Mouse (Mus musculus) neural tube, embryonic 12.5 days (tissue): Measurements from ENCODE around the gene Rasgrf1. TPM values are rescaled to one million over a fixed set of nuclear protein-coding genes. Genes with fewer than 3 reads are reported as not detected.
"Not testable (repeated sequence)": the region's sequence is repeated elsewhere in the genome, so short reads cannot be mapped to it uniquely, and the experiment has no call there.

Experiments
- ATAC-seq: fragments of 200-750 bp; cut with Nextera tagmentation; 2 replicates; pipeline ENCODE4 v1.8.0; 2017; ENCODE audit warnings: low read depth, mild to moderate bottlenecking, moderate TSS enrichment, moderate library complexity; ENCODE audit not compliant: low FRiP score
- H3K27ac ChIP-seq: fragments of 300-500 bp; sonication (generic); 2 replicates; pipeline ENCODE4 v1.5.1; 2016
- H3K27me3 ChIP-seq: fragments of 300-500 bp; sonication (generic); replicated peaks from 2 replicates; pipeline ENCODE4 v1.6.1; 2016; ENCODE audit warnings: mild to moderate bottlenecking
- H3K36me3 ChIP-seq: fragments of 300-500 bp; sonication (generic); 2 replicates; pipeline ENCODE4 v1.6.1; 2016; ENCODE audit warnings: mild to moderate bottlenecking
- H3K4me1 ChIP-seq: fragments of 300-500 bp; sonication (generic); 2 replicates; pipeline ENCODE4 v1.6.1; 2016
- H3K4me2 ChIP-seq: fragments of 300-500 bp; sonication (generic); replicated peaks from 2 replicates; pipeline ENCODE4 v1.6.1; 2016; ENCODE audit warnings: mild to moderate bottlenecking
- H3K4me3 ChIP-seq: fragments of 300-500 bp; sonication (generic); 2 replicates; pipeline ENCODE4 v1.5.1; 2016
- H3K9ac ChIP-seq: fragments of 300-500 bp; sonication (generic); 2 replicates; pipeline ENCODE4 v1.6.1; 2016; ENCODE audit warnings: mild to moderate bottlenecking
- H3K9me3 ChIP-seq: fragments of 300-500 bp; sonication (generic); 2 replicates; pipeline ENCODE4 v1.6.1; 2016; ENCODE audit warnings: mild to moderate bottlenecking
- WGBS: fragments of 180-500 bp; shearing (Covaris S2); methylation state at CpG from one replicate; pipeline ENCODE4 v1.1.7; 2016; 5-methylcytosine and 5-hydroxymethylcytosine counted together
- polyA plus RNA-seq: library from polyadenylated mRNA; unstranded; fragments of >200 nt; fragmentation: Nextera tagmentation; extraction: Ambion mirVana; gene quantifications from 2 replicates; pipeline ENCODE4 v1.2.1, GENCODE M21; 2016

Rasgrf1 gene
- polyA plus RNA-seq, 1 experiment from 2014 or later = 0.28 TPM

- Histone ChIP-seq H3K4me1 (no peaks in the 10 kb centered on the region), H3K27ac (no peak overlapping the region), H3K36me3 (no peaks in the 10 kb centered on the region), H3K4me3 (no peak overlapping the region), H3K9ac (no peak overlapping the region), H3K9me3 (no peaks in the 10 kb centered on the region), H3K27me3 (no peaks in the 10 kb centered on the region), H3K4me2 (no peak overlapping the region)
- 89% methylated on average over 4 of the region's 4 CpGs for WGBS
- ATAC-seq = no peak
These were observed 124.2 kb downstream of the Rasgrf1 start for GRCm38 (mm10) chr9:90033922-90034321.

DNA sequence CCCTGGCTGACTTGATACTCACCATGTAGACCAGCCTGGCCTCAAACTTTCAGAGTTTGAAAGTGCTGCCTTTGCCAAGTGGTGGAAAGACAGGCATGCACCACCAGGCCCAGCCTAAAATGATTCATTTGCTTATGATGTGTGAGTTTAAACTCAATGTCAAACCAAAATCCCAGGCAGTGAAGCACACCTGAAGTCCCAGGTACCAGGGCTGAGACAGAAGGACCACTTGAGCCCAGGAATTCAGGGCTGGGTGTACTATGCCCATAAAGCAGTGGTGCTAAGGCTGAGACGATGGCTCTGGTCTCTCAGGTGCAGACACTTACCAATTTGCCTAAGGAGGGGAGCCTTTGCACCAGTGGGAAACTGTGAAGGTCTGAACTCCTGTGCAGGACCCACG lies 125.5 kb downstream of the Rasgrf1 start:
- Histone ChIP-seq H3K27me3 (no peaks in the 10 kb centered on the region), H3K9me3 (no peaks in the 10 kb centered on the region), H3K4me2 (no peak overlapping the region), H3K4me3 (no peak overlapping the region), H3K9ac (no peak overlapping the region), H3K36me3 (no peaks in the 10 kb centered on the region), H3K27ac (no peak overlapping the region), H3K4me1 (no peaks in the 10 kb centered on the region)
- WGBS = 84% methylated on average over 2 of the region's 2 CpGs
- ATAC-seq = no peak

DNA sequence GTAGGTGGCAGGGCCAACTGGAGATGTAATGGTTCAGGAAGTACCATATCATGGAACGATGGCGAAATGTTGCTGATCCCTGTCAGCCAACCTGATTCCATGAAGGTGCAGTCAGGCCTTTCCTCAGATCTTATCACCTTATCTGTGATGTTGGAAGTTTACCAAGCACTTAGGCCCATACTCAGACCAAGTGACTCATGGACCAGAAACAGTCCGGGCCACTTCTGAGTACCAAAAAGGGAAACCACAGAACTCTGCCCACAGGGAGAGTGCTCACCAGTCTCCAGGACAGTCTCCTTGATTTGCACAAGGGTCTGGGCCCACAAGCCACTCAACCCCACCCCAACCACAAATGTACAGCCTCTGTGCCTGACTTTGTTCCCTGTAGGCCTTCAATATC lies 126.1 kb downstream of the Rasgrf1 start:
- no peaks in the 10 kb centered on the region for H3K9me3 ChIP-seq
- no peaks in the 10 kb centered on the region for H3K27me3 ChIP-seq
- no peaks in the 10 kb centered on the region for H3K36me3 ChIP-seq
- no peak overlapping the region for H3K4me2 ChIP-seq
- ATAC-seq = no peak
- no peak overlapping the region for H3K4me3 ChIP-seq
- 91% methylated on average over 3 of the region's 3 CpGs for WGBS
- no peaks in the 10 kb centered on the region for H3K4me1 ChIP-seq
- H3K9ac ChIP-seq = no peak overlapping the region
- H3K27ac ChIP-seq = no peak overlapping the region

GRCm38 (mm10) chr9:90036313-90036712 lies 126.6 kb downstream of the Rasgrf1 start:
- no peak for ATAC-seq
- no peaks in the 10 kb centered on the region for H3K36me3 ChIP-seq
- H3K4me3 ChIP-seq = no peak overlapping the region
- no peaks in the 10 kb centered on the region for H3K4me1 ChIP-seq
- H3K9me3 ChIP-seq = no peaks in the 10 kb centered on the region
- H3K27ac ChIP-seq = no peak overlapping the region
- H3K4me2 ChIP-seq = no peak overlapping the region
- 79% methylated on average over 4 of the region's 4 CpGs for WGBS
- H3K27me3 ChIP-seq = no peaks in the 10 kb centered on the region
- no peak overlapping the region for H3K9ac ChIP-seq

- no peak overlapping the region for H3K4me3 ChIP-seq
- H3K36me3 ChIP-seq = no peaks in the 10 kb centered on the region
- no peaks in the 10 kb centered on the region for H3K4me1 ChIP-seq
- no peaks in the 10 kb centered on the region for H3K9me3 ChIP-seq
- no peak overlapping the region for H3K27ac ChIP-seq
- H3K27me3 ChIP-seq = no peaks in the 10 kb centered on the region
- no peak for ATAC-seq
- H3K9ac ChIP-seq = no peak overlapping the region
- 77% methylated on average over 4 of the region's 4 CpGs for WGBS
- H3K4me2 ChIP-seq = no peak overlapping the region
These were observed 128.8 kb downstream of the Rasgrf1 start for GRCm38 (mm10) chr9:90038535-90038934.

GRCm38 (mm10) chr9:90040916-90041315 lies 131.2 kb downstream of the Rasgrf1 start:
- Histone ChIP-seq H3K27ac (no peak overlapping the region), H3K9ac (no peak overlapping the region), H3K36me3 (no peaks in the 10 kb centered on the region), H3K4me3 (no peak overlapping the region), H3K4me1 (no peaks in the 10 kb centered on the region), H3K9me3 (no peaks in the 10 kb centered on the region), H3K27me3 (no peaks in the 10 kb centered on the region), H3K4me2 (no peak overlapping the region)
- WGBS = 89% methylated on average over 2 of the region's 2 CpGs
- no peak for ATAC-seq

- WGBS = 92% methylated on average over 3 of the region's 3 CpGs
- H3K4me2 ChIP-seq = no peak overlapping the region
- no peaks in the 10 kb centered on the region for H3K36me3 ChIP-seq
- no peak overlapping the region for H3K9ac ChIP-seq
- no peak for ATAC-seq
- no peak overlapping the region for H3K27ac ChIP-seq
- no peaks in the 10 kb centered on the region for H3K27me3 ChIP-seq
- H3K4me3 ChIP-seq = no peak overlapping the region
- H3K9me3 ChIP-seq = peaks cover 3% of the 10 kb centered on the region; the same call in 1 of the 2 replicates
- H3K4me1 ChIP-seq = no peaks in the 10 kb centered on the region
These were observed 131.8 kb downstream of the Rasgrf1 start for GRCm38 (mm10) chr9:90041556-90041955.

DNA sequence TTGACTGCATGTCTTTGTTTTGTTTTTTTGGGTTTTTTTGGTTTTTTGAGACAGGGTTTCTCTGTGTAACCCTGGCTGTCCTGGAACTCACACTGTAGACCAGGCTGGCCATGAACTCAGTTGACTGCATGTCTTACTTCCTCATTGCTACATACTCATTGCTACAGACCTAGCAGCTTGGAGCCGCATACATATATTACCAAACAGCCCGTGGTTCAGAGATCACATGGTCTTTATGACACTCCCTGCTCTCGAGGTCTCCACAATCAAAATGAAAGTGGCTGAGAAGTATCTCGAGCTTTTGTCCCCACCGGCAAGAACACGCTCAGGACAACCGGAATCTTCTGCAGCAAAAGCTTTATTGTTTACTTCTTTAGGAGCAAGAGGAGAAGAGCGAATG lies 133.2 kb downstream of the Rasgrf1 start:
- not testable (repeated sequence) for H3K27ac ChIP-seq, H3K9ac ChIP-seq, H3K9me3 ChIP-seq, H3K27me3 ChIP-seq, H3K4me3 ChIP-seq, H3K4me1 ChIP-seq, H3K36me3 ChIP-seq, ATAC-seq, H3K4me2 ChIP-seq
- 96% methylated on average over 8 of the region's 8 CpGs for WGBS

- WGBS = 93% methylated on average over 7 of the region's 7 CpGs
- no peaks in the 10 kb centered on the region for H3K36me3 ChIP-seq
These were observed 135.5 kb downstream of the Rasgrf1 start for GRCm38 (mm10) chr9:90045191-90045590.

GRCm38 (mm10) chr9:90047937-90048627 lies 138.4 kb downstream of the Rasgrf1 start:
- Histone ChIP-seq H3K4me3 (no peak overlapping the region), H3K4me2 (no peak overlapping the region), H3K36me3 (no peaks in the 10 kb centered on the region), H3K27me3 (no peaks in the 10 kb centered on the region), H3K9me3 (peaks cover 3% of the 10 kb centered on the region; the same call in 1 of the 2 replicates), H3K9ac (no peak overlapping the region), H3K27ac (no peak overlapping the region), H3K4me1 (no peaks in the 10 kb centered on the region)
- WGBS = 66% methylated on average over 5 of the region's 5 CpGs
- ATAC-seq = no peak

More at GRCm38 (mm10) chr9:90045191-90045590, 135.5 kb downstream of the Rasgrf1 start:
- H3K4me3 ChIP-seq = no peak overlapping the region
- H3K4me1 ChIP-seq = no peaks in the 10 kb centered on the region
- H3K4me2 ChIP-seq = no peak overlapping the region
- no peak overlapping the region for H3K27ac ChIP-seq
- H3K9me3 ChIP-seq = peaks cover 3% of the 10 kb centered on the region; the same call in 1 of the 2 replicates
- no peaks in the 10 kb centered on the region for H3K27me3 ChIP-seq
- no peak overlapping the region for H3K9ac ChIP-seq
- no peak for ATAC-seq

DNA sequence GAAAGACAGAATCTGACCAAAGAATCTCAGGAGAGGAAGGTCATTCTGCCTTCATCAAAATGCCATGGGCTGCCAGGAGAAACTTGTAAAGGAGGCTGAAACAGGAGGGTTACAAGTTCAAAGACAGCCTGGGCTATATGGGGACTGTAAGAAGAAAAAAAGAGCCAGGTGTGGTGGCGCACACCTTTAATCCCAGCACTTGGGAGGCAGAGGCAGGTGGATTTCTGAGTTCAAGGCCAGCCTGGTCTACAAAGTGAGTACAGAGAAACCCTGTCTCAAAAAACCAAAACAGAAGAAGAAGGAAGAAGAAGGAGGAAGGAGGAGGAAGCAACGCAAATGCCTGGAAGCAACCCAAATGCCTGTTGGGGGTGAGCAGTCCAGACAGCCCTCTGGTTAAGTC lies 144.1 kb downstream of the Rasgrf1 start, which contains the start of gene Ctsh:
Ctsh (plus strand) TSS at position 301 of the 400 bp plus-strand sequence.
- H3K27me3 ChIP-seq = no peaks in the 10 kb centered on the region
- H3K9me3 ChIP-seq = no peaks in the 10 kb centered on the region
- H3K4me1 ChIP-seq = peaks cover 7% of the 10 kb centered on the region; the same call in 1 of the 2 replicates
- peak within 1 kb of the TSS; percentile 33 for H3K9ac ChIP-seq
- peak within 1 kb of the TSS; percentile 44 for H3K4me3 ChIP-seq
- H3K27ac ChIP-seq = no peak within 1 kb of the TSS
- no peaks in the 10 kb centered on the region for H3K36me3 ChIP-seq
- 83% methylated on average over 2 of the region's 2 CpGs for WGBS
- ATAC-seq = peak; percentile 15; the same call in 1 of the 2 replicates
- H3K4me2 ChIP-seq = peak within 1 kb of the TSS; percentile 82

- Histone ChIP-seq H3K4me2 (peak overlapping the region; percentile 82), H3K9ac (peak overlapping the region; percentile 33), H3K27ac (no peak overlapping the region), H3K27me3 (no peaks in the 10 kb centered on the region), H3K36me3 (no peaks in the 10 kb centered on the region), H3K9me3 (no peaks in the 10 kb centered on the region), H3K4me1 (peaks cover 7% of the 10 kb centered on the region; the same call in 1 of the 2 replicates), H3K4me3 (peak overlapping the region; percentile 44)
- under 1% methylated on average over 37 of the region's 37 CpGs for WGBS
- peak; percentile 80 for ATAC-seq
These were observed 144.8 kb downstream of the Rasgrf1 start for GRCm38 (mm10) chr9:90054371-90055145.
